Mouse (Mus musculus): ENCODE results near the gene Pklr.

Pklr gene

DNA sequence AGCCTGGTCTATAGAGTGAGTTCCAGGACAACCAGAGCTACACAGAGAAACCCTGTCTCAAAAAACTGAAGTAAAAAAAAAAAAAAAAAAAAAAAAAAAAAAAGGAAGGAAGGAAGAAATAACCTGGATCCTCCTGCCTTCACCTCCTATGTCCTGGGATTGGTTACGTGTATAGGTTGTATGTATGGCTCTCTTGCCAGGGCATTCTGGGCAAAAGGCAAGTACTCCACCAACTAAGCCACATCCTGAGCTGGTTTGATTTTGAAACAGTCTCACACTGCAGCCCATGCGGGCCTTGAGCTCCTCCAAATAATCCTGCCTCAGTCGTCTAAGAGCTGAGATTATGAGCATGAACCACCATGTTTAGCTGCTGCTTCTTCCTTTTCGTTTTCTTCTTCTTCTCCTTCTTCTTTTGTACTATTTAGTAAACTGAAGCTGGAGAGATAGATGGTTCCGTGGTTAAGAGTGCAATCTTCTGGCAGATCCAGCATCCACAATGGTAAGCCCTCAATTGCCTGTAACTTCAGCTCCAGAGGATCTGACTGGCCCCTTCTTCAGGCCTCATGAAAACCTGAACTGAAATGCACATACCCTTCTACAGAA lies 27.8 kb downstream of the Pklr start:
- DNase-seq (ENCODE audit: low read depth), result peak; percentile 75

DNA sequence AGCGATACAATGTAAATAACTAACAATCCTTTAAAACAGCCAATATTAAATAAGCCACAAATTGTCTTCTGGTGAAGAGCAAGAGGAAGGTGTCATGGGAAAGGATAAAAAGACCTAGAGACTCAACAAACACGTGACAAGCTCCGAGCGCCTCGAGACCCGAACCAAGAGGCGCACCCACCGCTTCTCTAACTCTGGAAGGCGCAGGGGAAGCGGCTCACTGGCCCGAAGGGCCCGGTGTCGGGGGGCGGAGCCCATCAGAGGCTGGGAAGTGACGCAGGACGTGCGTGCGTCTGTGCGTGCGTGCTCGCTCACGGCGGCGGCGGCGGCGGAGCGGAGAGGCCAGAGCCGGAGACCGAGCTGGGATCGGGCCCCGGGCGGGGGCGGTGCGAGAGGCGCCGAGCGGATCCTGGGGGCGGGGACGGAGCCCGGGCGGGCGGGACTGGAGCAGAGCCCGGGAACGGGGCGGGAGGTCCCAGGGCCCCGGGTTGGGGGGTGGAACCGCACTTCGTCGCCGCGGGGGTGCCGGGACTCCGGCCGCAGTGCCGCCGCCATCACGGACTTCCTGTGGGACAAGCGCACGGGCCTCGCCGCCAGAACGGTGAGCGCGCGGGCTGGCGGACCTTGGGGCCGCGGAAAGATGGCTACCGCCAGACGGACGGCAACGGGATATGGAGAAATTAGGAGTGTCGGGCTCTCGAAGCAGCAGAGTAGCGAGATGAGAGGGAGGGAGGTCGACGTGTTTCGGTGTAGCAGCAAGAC lies 28.7 kb downstream of the Pklr start, which contains the start of gene Clk2:
TSS of gene Clk2 (plus strand) at position 290 of the 762 bp plus-strand sequence.
- peak; percentile 92 for DNase-seq (ENCODE audit: low read depth)

DNA sequence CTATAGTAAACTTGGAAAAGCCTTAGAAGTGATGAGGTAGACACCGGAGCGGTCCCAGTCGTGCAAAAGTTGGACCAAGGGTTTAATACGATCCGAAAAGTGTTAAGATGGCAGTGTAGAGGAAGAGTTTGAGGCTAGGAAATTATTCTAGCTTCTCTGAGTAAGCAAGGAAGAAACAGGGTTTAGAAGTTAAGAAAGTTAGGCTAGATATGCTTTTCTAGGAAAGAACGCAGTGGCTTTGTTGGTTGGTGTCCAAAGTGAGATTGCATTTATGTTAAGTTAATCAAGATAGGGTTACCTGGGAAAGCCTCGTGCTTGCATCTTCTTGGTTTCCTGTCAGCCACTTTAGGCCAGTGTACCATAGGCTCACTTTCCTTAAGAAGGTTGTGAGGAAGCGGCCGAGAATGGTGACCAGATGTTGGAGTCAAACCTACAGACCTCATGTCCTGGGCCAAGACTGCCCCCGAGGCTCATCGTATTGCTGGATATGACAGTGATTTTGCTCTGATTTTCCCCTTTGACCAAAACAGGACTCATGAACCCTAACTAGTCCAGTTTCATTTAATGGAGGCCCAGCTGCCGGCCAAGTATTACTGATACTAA lies 29.4 kb downstream of the Pklr start:
- DNase-seq (ENCODE audit: low read depth), result peak; percentile 38

DNA sequence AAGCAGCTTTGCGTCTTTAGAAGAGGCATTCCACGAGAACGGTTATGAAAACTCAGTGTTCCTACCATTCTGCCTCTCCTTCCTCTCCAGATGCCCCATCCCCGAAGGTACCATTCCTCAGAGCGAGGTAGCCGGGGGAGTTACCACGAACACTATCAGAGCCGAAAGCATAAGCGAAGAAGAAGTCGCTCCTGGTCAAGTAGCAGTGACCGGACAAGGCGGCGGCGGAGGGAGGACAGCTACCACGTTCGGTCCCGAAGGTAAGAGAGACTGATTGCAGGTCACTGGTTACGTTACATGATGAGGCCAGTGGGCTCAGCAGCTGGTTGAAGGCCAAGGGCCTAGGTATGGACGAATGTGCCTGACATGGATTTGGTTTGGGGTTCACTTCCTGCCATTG lies 31.0 kb downstream of the Pklr start:
- DNase-seq (ENCODE audit: low read depth), result no peak

DNA sequence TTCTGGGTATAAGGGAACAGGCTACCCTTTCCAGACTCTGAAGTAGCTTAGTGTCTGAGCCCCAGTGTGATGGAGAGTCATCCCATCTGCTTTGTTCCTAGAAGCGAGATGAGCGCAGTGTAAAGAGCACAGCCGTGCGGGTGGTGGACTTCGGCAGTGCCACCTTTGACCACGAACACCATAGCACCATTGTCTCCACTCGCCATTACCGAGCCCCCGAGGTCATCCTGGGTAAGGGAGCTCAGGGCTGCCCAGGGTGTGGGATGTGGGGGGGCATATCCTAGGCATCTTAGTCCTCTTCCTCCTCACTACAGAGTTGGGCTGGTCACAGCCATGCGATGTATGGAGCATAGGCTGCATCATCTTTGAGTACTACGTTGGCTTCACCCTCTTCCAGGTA lies 38.9 kb downstream of the Pklr start:
- no peak for DNase-seq (ENCODE audit: low read depth)

DNA sequence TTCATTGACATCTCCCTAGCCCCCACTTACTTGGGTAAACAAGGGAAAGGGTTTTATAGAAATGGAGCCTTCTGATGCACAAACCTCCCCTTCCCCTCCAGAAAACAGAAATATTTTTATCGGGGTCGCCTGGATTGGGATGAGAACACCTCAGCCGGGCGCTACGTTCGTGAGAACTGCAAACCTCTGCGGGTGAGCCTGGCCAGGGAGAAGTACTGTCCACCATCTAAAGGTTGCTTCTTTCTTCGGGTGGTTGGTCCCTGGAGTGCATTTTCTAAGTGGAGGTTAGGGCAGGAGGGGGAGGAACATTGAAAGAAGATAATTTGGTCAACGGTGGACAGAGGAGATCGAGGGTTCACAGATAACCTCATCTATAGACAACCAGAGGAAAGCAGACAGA lies 39.6 kb downstream of the Pklr start:
- DNase-seq (ENCODE audit: low read depth), result no peak

DNA sequence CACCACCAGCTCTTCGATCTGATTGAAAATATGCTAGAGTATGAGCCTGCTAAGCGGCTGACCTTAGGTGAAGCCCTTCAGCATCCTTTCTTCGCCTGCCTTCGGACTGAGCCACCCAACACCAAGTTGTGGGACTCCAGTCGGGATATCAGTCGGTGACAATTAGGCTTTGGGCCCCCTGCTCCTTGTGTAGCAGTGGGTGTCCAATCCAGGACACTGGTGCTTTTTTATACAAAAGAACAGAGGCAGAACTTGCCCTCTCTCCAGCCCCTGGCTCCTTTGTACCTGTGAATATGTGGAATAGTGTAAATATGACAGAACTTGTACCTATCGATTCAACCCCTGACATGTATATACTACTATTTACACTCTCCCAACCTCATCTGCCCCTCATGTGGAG lies 40.5 kb downstream of the Pklr start:
- DNase-seq (ENCODE audit: low read depth), result no peak

DNA sequence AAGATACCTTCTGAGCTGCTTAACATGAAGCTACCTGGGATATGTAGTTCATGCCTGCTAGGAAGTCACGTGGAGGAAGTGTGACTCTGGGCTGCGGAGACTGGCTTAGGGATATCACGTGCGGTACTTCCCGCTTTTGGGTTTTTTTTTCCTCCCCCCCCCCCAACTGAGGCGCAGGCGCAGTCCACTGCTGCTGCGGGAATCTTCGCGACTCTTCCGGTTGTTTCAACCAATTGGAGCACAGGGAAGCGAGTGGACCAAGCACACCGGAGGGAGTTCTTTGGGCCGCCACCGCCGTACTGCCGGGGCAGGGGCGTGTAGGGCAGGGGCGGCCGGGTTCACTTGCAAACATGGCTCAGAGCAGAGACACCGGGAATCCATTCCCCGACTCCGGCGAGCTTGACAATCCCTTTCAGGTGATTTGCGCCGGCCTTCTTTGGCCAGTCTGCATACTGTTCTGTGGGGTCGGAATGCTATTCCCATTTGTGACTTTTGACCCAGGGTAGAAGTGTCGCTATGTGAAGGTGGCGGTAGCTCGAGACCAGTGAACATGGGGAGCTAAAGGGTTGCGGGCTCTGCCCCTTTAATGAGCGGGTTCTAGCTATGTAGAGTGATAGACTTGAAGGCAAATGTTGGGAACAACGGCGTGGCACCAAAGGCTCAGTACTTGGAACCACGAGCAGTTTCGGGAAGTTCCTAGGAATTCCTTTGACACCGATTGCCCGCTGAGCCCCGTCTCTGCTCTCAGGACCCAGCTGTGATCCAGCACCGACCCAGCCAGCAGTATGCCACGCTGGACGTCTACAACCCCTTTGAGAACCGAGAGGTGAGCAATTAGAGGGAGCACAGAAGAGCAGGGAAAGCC lies 41.5 kb downstream of the Pklr start, which contains the start of gene Scamp3:
TSS of gene Scamp3 (plus strand) at position 232 of the 865 bp plus-strand sequence.
- DNase-seq (ENCODE audit: low read depth), result peak; percentile 98

DNA sequence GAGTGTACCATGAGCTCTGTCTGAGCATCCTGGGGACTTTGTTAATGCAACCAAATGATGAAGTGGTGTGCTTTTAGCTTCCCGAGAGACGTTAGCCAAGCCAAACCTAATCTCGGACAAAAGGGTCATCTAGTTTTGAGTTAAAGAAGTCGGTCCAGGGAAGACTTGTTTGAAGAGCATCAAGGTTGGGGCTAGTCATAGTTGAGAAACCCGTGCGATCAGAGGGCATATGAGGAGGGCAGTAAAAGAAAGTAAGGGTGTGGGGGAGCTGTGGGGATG lies 42.1 kb downstream of the Pklr start:
- peak; percentile 47 for DNase-seq (ENCODE audit: low read depth)

DNA sequence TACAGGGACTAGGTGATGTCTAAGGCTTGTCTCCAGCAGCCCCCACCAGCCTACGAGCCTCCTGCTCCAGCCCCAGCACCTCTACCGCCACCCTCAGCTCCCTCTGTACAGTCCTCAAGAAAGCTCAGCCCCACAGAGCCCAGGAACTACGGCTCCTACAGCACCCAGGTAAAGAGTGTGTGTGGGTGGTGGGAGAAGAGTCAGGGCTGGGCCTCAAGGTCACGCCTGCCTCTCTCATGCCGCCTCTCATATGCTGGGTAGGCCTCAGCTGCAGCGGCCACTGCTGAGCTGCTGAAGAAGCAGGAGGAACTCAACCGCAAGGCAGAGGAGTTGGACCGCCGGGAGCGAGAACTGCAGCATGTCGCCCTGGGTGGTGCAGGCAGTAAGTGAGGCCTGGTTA lies 43.1 kb downstream of the Pklr start:
- no peak for DNase-seq (ENCODE audit: low read depth)

DNA sequence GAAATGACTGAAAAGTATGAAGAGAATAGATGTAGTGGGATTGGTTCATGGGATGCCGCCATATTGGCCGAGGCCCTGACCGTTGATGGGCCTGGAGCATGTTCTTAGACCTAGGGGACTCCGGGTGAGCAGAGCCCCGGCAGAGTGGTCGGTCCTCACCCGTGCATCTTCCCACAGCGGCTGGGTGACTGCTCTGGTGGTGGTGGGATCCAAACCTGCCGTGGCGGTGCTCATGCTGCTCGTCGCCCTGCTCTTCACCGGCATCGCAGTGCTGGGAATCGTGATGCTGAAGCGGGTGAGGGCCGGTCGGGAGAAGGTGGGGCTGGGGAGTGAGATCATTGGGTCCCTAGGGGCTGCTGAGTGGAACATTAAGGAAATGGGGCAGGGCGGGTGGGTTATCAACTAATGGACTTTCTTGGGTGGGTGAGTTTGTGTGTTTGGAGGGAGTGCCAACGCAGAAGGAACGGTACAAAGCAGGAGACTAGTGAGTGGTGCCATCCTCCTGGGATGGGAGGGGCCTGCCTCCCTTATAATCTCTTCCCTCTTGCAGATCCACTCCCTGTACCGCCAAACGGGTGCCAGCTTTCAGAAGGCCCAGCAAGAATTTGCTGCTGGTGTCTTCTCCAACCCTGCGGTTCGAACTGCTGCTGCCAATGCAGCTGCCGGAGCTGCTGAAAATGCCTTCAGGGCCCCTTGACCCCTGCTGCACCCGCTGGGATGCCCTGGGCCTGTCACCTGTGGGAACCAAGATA lies 46.0 kb downstream of the Pklr start:
- no peak for DNase-seq (ENCODE audit: low read depth)

DNA sequence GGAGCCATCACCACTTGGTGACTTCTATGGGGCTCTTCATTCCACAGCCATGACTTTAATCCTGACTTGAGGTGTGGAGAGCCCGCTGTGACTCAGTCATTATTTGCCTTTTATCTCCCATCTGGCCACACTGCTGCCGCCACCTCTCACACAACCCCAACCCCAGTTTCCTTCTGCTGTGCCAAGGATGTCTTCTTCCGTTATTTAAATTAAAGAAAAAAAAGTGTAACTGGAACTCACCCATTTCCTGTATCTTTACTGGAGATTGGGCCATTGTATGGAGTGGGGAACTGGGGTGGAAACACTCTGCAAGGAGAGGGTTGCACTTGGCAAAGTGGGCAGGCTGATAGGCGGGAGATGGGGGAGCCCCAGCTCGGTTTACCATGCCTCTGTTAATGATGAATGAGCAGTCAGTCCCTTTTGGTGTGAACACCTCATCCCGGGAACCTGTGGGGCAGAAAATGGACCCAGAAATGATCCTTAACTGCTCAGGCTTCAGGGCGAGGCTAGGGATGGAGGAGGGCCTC lies 46.7 kb downstream of the Pklr start:
- peak; percentile 91 for DNase-seq (ENCODE audit: low read depth)

DNA sequence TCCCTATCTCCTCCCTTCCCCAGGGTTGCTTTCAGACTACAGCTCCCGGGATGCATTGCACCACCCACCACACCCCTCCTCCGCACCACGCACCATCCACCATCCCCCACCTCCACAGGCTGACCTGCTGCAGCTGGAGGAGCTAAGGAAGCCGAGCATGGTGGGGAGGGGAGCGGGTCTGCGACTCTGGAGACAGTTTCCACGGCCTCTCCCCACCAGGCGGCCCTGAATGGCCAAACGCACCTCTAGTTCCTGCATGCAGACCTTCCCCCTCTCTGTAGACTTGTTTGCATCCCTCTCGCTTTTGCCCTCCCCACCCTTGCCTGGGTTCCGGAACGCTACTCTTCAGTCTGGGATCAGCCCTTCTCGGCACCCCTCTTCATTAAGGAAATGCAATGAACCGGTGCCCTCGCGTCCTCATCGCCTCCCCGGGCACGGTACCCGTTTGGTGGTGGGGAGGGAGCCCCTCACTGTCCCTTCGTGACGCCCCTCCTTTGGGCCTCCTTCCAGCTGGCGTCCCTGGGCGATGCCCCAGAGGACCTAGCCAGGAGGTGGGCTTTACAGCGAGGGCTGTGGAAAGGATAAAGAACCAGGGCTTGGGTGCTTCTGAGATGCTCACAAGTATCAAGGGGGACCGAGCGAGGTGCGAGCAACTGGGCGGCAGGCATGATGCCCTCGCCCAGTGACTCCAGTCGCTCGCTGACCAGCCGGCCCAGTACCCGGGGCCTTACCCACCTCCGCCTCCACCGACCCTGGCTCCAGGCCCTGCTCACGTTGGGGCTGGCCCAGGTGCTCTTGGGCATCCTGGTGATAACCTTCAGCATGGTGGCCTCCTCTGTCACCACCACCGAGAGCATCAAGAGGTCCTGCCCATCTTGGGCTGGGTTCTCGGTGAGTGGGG lies 47.4 kb downstream of the Pklr start, which contains the start of gene Fam189b:
TSS of gene Fam189b (plus strand) at position 86 of the 901 bp plus-strand sequence.
- peak; percentile 70 for DNase-seq (ENCODE audit: low read depth)

DNA sequence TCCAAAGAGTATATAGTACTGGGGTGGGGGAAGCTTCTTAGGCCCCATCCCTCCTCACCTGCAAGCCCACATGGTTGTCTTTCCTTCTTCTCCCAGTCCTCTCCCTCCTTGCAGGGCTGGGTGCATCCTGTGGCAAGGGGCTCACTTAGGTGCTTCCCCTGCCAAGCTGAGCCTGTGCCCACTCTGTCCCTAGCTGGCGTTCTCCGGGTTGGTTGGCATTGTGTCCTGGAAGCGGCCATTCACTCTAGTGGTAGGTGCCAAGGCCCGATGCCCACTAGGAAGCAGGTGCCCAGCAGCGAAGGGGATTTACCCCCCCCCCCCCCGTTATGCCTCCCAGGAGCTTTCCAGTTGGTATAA lies 48.0 kb downstream of the Pklr start:
- DNase-seq (ENCODE audit: low read depth), result no peak

DNA sequence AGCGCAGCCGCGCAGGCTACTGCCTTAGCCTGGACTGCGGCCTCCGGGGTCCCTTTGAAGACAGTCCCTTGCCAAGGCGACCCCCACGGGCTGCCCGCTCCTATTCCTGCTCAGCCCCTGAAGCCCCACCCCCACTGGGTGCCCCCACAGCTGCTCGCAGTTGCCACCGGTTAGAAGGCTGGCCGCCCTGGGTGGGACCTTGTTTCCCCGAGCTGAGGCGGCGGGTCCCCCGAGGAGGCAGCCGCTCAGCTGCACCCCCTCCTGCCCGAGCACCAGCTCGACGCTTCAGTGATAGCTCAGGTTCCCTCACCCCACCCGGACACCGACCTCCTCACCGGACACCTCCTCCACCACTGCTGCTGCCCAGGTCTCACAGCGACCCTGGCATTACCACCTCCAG lies 51.3 kb downstream of the Pklr start:
- DNase-seq (ENCODE audit: low read depth), result no peak

DNA sequence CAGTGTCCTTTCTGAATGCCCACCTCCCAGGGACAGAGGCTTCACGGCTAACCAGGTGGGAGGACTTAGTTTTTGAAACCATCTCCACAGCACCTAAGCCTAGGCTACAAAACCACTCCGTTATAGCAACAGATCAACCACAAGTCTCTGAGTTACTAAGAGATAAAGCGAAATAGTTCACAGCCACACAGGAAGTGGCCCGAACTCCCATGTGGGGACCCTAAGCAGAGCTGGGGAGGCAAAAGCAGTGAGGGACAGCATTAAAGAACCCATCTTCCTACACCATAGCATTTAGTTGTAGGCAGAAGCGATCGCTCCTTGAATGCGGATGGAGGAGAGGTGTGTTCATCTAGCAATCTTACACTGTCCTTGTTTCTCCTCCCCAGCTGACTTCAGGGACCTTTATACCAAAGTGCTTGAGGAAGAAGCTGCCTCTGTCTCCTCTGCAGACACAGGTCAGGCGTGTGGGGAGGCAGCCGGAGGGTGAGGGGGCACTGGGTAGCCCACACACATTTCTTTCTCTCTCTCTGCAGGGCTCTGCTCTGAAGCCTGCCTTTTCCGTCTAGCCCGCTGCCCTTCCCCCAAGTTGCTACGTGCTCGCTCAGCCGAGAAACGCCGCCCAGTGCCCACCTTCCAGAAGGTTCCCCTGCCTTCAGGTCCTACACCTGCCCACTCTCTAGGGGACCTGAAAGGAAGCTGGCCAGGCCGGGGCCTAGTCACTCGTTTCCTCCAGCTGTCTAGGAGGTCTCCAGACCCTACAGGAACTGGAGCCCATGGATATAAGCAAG lies 51.9 kb downstream of the Pklr start:
- no peak for DNase-seq (ENCODE audit: low read depth)

DNA sequence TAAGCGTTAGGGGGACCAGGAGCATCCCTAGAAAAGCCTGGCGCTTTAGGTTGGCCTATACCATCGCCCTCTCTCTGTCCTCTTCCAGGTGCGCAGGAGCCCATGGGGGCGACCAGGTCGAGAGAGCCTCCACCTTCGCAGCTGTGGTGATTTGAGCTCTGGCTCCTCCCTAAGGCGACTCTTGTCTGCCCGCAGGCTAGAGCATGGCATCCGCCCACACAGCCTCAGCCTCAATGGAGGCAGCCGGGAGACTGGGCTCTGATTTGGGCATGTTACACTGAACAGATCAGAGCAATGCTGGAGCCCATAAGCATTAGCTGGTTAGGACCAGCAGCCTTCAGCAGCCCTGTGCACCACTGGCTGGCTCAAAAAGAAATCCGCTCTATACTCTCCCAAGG lies 52.5 kb downstream of the Pklr start:
- DNase-seq (ENCODE audit: low read depth), result no peak

DNA sequence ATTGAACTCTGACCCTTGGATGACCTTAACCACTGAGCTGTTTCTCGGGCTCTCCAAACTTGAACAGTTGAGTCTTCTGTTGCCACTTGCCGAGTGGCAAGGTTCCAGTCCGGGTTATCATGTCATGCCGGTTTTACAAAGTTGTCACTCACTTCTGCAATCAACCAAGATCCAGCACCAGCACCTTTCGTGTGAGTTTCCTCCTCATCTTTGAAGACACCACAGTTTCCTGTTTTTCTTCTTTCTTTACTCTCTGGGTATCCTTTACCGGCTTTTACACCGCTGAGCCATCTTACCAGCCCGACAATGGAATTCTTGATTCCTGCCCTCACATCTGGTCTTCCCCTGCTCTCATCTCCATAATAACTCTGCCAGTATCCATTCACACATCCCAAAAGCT lies 54.5 kb downstream of the Pklr start:
- peak; percentile 63 for DNase-seq (ENCODE audit: low read depth)

DNA sequence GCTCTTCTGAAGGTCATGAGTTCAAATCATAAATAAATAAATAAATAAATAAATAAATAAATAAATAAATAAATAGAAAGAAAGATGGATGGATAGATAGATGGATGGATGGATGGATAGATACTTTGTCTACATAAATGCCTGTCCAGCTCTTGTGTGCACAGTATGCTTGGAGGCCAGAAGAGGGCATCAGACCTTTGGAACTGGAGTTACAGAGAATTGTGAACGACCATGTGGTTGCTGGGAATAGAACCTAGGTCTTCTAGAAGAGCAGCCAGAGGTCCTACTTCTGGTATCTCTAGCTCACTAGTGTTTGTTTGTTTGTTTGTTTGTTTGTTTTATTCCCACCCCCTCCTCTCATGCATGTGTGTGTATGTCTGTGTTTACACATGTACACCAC lies 57.4 kb downstream of the Pklr start:
- peak; percentile 73 for DNase-seq (ENCODE audit: low read depth)

DNA sequence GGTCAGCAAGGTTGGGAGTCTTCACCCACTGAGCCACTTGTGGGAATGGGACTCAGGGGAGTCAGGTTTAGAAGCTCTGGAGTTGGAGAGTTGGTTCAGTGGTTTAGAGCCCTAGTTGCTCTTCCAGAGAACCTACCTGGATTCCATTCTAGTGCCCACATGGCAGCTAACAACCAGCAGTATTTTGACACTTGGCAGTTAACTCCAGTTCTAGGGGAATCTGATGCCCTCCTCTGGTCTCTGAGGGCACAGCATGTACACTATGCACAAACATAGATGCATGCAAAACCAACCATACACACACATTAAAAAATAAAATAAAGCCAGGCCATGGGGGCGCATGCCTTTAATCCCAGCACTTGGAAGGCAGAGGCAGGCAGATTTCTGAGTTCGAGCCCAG lies 57.9 kb downstream of the Pklr start:
- DNase-seq (ENCODE audit: low read depth), result peak; percentile 78
